Mouse (Mus musculus) embryonic fibroblast, embryonic 13.5 days (primary cell): ENCODE measurements around the gene Ccdc85b.

Experiments
- CTCF ChIP-seq: IDR thresholded peaks from 2 replicates; pipeline ENCODE4 v1.5.1; 2011; ENCODE audit warnings: mild to moderate bottlenecking, control low read depth, low read length, moderate library complexity, borderline replicate concordance; ENCODE audit not compliant: insufficient read depth
- POLR2A ChIP-seq: IDR thresholded peaks from 2 replicates; pipeline ENCODE4 v1.6.1; 2011; ENCODE audit warnings: low read depth, mild to moderate bottlenecking, control low read depth, low read length, moderate library complexity

- TF ChIP-seq POLR2A, result peak; percentile 58
- no peak for TF ChIP-seq CTCF
Measured at GRCm38 (mm10) chr19:5473720-5474119, 16.0 kb upstream of the Ccdc85b start, which contains the start of gene Efemp2.
